Mouse (Mus musculus): ENCODE results near the gene Acoxl.
A peak's percentile ranks its signal among the peaks of the same experiment; 100 is the strongest.

The Acoxl gene

DNA sequence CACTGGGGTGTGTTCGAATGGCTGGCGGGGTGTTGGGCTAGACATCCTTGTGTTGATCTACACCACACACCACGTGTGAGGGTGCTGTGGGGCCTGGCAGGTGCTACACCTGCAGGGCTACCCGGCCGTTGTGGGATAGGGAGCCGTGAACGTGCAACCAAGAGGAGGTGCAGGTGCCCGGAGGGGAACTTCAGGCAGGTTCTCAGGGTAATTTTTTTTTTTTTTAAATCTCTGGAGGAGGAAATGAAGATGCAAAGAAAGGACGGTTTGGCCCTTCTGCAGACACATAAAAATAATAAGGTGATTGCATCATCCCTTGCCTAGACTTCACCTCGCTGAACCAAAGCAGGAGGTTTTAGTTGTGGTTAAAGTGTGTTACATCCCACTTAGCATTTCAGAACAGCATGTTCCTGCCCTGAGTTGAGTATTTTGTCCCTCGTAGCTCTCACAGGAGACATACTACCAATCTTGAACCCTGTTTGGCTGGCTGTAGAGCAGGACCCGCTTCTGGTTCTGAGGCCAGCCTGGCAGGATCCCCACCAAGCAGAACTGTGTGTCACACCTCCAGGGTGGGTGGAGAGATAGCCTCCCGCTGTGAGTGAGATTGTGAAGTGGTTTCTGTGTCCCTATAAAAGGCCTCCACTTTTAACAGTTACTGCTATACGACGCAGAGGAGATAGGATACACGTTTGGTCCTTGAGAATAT is 314.3 kb downstream of the Acoxl start:
- peak; percentile 76 for DNase-seq

DNA sequence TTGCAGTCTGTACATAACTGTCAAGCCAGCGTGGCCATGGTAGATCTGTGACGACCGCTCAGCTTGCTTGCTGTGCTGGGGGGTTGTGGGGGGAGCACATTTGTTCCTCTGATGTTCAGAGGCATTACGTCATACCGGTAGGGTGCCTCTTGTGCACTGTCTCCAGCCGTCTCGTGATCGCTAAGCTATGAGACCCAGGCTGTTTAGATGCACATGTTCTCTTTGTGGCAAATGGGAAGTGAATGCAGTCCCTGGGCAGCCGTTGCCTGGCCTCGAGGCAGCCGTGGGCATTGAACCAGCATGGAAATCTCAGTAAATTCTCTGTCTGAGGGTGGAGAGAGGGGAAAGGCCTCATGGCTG is 314.9 kb downstream of the Acoxl start:
- peak; percentile 61 for DNase-seq

DNA sequence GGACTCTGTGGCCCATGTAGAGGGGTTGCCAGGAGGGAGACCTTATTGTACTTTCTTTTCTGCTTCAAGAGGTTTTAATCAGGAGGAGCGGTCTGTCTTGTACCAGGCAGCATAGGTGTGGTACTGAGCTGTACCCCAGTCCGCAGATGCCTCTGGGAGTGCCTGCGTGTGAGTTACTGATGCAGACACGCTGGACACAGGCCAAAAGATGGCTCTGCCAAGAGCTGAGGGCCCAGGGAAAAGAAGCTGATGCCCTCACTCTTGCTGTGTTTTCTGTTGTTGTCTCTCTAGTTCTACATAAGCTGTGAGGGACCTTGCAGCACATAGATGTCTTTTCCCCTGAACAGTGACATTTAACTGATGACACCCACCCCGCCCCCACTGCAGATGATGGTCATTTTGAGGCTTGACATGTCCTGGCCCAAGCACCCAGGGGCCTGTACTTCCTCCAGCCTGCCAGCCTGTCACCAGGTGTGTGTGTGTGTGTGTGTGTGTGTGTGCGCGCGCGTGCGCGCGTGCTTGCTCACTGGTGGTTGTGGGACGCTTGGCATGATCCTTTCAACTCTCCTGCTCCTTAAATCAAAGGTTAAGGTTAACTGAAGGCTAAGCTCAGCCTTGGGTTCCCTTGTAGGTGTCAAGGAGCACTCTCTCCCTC is 316.9 kb downstream of the Acoxl start:
- DNase-seq, result peak; percentile 51

GRCm38 (mm10) chr2:128156067-128156462 is 317.4 kb downstream of the Acoxl start:
- DNase-seq, result peak; percentile 52

DNA sequence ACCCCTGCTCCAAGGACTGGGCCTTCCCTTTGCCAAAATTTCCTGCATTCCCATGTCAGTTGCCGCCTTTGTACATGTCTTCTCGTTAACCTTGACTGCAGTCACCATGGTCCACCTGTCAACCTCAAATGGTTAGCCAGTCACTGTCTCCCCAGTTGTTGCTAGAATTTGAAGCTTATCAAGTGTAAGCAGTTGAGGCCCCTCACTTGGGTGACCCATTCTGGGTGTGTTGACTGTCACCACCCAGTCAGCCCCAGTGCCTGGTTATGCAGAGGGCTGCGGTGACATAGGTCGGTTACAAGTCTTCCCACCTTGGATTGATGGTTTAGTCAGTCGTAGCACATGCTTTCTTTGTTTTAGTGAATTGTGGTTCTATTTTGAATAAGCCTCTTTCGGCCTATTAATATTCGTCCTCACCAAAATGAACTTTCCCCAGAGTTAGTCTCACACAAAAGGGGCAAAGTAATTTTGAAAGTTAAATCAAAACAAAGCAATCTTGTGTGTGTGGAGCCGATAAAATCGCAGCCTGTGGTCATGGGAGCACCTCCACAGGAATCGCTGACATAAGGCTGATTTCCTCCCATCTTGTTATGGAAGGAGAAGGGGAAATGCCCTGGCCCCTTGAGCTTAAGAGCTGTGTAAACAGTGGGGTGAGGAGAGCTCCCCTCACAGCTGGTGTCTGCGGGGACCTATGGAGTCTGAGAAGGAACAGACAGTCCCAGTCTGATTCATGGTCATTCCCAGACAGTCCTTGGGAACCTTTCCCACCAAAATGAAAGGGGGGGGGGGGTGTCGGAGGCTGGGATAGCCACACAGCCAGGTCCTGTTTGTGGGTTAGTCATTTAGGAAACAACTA is 318.1 kb downstream of the Acoxl start:
- DNase-seq, result no peak

GRCm38 (mm10) chr2:128158734-128159410 is 320.2 kb downstream of the Acoxl start:
- DNase-seq, result peak; percentile 57

- DNase-seq, result no peak
Observed at GRCm38 (mm10) chr2:128159619-128160125, 321.0 kb downstream of the Acoxl start.

DNA sequence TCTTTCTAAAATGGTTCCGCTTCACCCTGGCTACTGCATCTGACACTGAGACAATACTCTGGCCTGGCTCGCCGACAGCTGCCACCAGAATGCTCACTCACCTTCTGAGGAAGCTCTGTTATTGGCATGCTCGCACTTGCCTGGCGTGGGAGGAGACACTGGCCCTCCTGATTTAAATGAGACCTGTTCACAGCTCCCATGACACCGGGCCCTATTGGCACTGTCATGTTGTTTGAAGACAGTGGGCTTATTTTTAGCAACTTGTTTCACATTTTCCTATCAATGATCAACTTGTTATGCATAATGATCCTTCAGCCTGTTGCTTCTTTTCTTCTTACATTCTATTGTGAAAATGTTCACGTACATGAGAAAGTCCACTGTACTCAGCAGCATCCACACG is 324.5 kb downstream of the Acoxl start:
- DNase-seq, result no peak

GRCm38 (mm10) chr2:128166623-128167423 is 328.1 kb downstream of the Acoxl start:
- DNase-seq, result no peak

- DNase-seq, result no peak
Observed at GRCm38 (mm10) chr2:128167930-128168329, 329.3 kb downstream of the Acoxl start.

GRCm38 (mm10) chr2:128169486-128169885 is 330.8 kb downstream of the Acoxl start:
- DNase-seq, result no peak

DNA sequence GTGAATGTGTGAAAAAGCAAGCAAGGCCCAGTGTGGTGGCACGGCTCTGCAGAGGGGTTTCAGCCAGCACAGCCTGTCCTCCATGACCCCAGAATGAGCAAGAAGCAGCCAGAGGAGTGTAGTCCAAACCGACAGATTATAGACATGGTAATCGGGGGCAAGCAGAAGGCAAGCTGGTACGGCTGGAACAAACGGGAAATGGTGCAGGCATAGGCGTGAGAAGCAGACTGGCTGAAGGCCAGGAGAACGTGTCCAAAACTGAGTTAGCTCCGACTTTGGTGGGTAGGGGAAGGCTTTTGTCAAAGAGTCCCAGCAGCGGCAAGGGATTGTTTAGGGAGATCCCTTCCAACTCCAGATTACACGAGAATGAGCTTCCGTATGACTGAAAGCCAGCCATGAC is 331.3 kb downstream of the Acoxl start:
- no peak for DNase-seq

- no peak for DNase-seq
Observed at GRCm38 (mm10) chr2:128170614-128171013, 331.9 kb downstream of the Acoxl start.

GRCm38 (mm10) chr2:128172266-128172665 is 333.6 kb downstream of the Acoxl start:
- no peak for DNase-seq
